Mouse (Mus musculus): Measurements from ENCODE around the gene Rapgef1. TPM values are rescaled to one million over a fixed set of nuclear protein-coding genes. Genes with fewer than 3 reads are reported as not detected.

Gene Rapgef1
- polyA plus RNA-seq, 1 experiment: 132 TPM

DNA sequence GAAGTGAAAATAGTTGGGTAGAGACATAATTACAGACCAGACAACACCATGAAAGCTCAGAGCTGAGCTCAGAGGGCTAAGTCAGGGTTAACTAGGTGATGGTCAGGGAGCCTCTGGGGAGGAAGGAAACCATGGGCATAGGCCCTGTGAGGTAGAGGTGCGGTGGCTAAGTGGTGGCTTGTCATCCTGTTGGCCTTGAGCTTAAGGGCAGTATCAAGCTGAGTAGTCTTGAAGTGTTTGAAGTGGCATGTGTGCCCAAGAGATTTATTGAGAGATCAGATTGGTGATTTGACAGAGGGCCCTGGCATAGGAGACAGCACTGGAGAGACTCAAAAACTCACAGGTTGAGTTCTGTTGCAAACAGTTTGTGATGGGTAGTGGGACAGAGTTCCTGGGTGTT, 36.6 kb downstream of the Rapgef1 start:
- TF ChIP-seq POLR2A (IDR thresholded peaks at IDR 0.05; ENCODE audit: control insufficient read depth, extremely low read depth, insufficient read depth, low read length, poor library complexity) (no peak), CTCF (IDR thresholded peaks at IDR 0.05; ENCODE audit: borderline replicate concordance, control insufficient read depth, extremely low read depth, insufficient read depth, low read length, poor library complexity) (no peak)
- H3K27me3 ChIP-seq (ENCODE audit: control insufficient read depth, insufficient read depth, low read length): no peaks in the 10 kb centered on the region
- DNase-seq: no peak
- peaks cover 6% of the 10 kb centered on the region for H3K4me1 ChIP-seq (replicated peaks; ENCODE audit: control insufficient read depth, insufficient read depth, low read length)
- no peaks in the 10 kb centered on the region for H3K36me3 ChIP-seq (ENCODE audit: control insufficient read depth, insufficient read depth, low read length)
- no peak overlapping the region for H3K4me3 ChIP-seq (ENCODE audit: control insufficient read depth, insufficient read depth, low read length)
- no peak overlapping the region for H3K27ac ChIP-seq (ENCODE audit: control insufficient read depth, insufficient read depth, low read length)
- WGBS: 35% methylated on average over 1 of the region's 1 CpGs

GRCm38 (mm10) chr2:29657089-29657488, 37.6 kb downstream of the Rapgef1 start:
- Histone ChIP-seq H3K36me3 (ENCODE audit: control insufficient read depth, insufficient read depth, low read length) (no peaks in the 10 kb centered on the region), H3K4me3 (ENCODE audit: control insufficient read depth, insufficient read depth, low read length) (no peak overlapping the region), H3K4me1 (replicated peaks; ENCODE audit: control insufficient read depth, insufficient read depth, low read length) (peaks cover 9% of the 10 kb centered on the region), H3K27ac (ENCODE audit: control insufficient read depth, insufficient read depth, low read length) (no peak overlapping the region), H3K27me3 (ENCODE audit: control insufficient read depth, insufficient read depth, low read length) (no peaks in the 10 kb centered on the region)
- TF ChIP-seq CTCF (IDR thresholded peaks at IDR 0.05; ENCODE audit: borderline replicate concordance, control insufficient read depth, extremely low read depth, insufficient read depth, low read length, poor library complexity): no peak
- no peak for TF ChIP-seq POLR2A (IDR thresholded peaks at IDR 0.05; ENCODE audit: control insufficient read depth, extremely low read depth, insufficient read depth, low read length, poor library complexity)
- 95% methylated on average over 1 of the region's 1 CpGs for WGBS
- no peak for DNase-seq

DNA sequence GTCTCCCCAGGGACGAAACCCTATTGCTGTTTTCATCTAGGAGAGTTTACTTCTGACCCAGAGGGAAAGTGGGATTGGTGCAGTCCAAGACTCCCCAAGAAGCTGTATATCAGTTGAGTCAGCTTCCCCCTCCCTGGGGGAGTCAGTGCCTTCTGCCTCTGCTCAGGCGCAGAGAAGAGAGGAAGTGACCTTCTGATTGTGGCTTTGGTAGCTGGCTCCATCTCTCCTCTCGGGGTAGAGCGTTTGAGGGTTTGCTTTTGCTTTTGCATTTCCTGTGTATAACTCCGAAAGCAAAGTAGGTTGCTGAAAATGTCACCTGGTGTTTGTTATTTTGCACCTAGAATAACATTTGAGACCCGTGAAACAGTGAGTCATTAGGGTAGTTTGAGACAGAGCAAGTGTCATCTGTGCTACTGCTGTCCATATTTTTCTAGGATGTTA, 42.3 kb downstream of the Rapgef1 start:
- 5% methylated on average over 6 of the region's 6 CpGs for WGBS
- H3K27ac ChIP-seq (ENCODE audit: control insufficient read depth, insufficient read depth, low read length): peak overlapping the region; percentile 99

GRCm38 (mm10) chr2:29663260-29663877, 43.8 kb downstream of the Rapgef1 start:
- WGBS: 15% methylated on average over 4 of the region's 4 CpGs
- H3K4me3 ChIP-seq (ENCODE audit: control insufficient read depth, insufficient read depth, low read length): no peak overlapping the region
- peaks cover 65% of the 10 kb centered on the region for H3K4me1 ChIP-seq (replicated peaks; ENCODE audit: control insufficient read depth, insufficient read depth, low read length)
- H3K27me3 ChIP-seq (ENCODE audit: control insufficient read depth, insufficient read depth, low read length): no peaks in the 10 kb centered on the region
- peak overlapping the region; percentile 99 for H3K27ac ChIP-seq (ENCODE audit: control insufficient read depth, insufficient read depth, low read length)
- no peaks in the 10 kb centered on the region for H3K36me3 ChIP-seq (ENCODE audit: control insufficient read depth, insufficient read depth, low read length)
- no peak for DNase-seq
- no peak for TF ChIP-seq CTCF (IDR thresholded peaks at IDR 0.05; ENCODE audit: borderline replicate concordance, control insufficient read depth, extremely low read depth, insufficient read depth, low read length, poor library complexity)
- no peak for TF ChIP-seq POLR2A (IDR thresholded peaks at IDR 0.05; ENCODE audit: control insufficient read depth, extremely low read depth, insufficient read depth, low read length, poor library complexity)

More for the DNA sequence above, 42.3 kb downstream of the Rapgef1 start:
- Histone ChIP-seq H3K36me3 (ENCODE audit: control insufficient read depth, insufficient read depth, low read length) (no peaks in the 10 kb centered on the region), H3K4me1 (replicated peaks; ENCODE audit: control insufficient read depth, insufficient read depth, low read length) (peaks cover 53% of the 10 kb centered on the region), H3K4me3 (ENCODE audit: control insufficient read depth, insufficient read depth, low read length) (no peak overlapping the region; the same call in 1 of the 2 replicates), H3K27me3 (ENCODE audit: control insufficient read depth, insufficient read depth, low read length) (no peaks in the 10 kb centered on the region)
- TF ChIP-seq CTCF (IDR thresholded peaks at IDR 0.05; ENCODE audit: borderline replicate concordance, control insufficient read depth, extremely low read depth, insufficient read depth, low read length, poor library complexity): no peak
- no peak for TF ChIP-seq POLR2A (IDR thresholded peaks at IDR 0.05; ENCODE audit: control insufficient read depth, extremely low read depth, insufficient read depth, low read length, poor library complexity)
- DNase-seq: peak; percentile 81

GRCm38 (mm10) chr2:29665421-29665820, 45.9 kb downstream of the Rapgef1 start:
- H3K27me3 ChIP-seq (ENCODE audit: control insufficient read depth, insufficient read depth, low read length): no peaks in the 10 kb centered on the region
- no peak overlapping the region for H3K27ac ChIP-seq (ENCODE audit: control insufficient read depth, insufficient read depth, low read length)
- H3K36me3 ChIP-seq (ENCODE audit: control insufficient read depth, insufficient read depth, low read length): no peaks in the 10 kb centered on the region
- 95% methylated on average over 5 of the region's 5 CpGs for WGBS
- H3K4me3 ChIP-seq (ENCODE audit: control insufficient read depth, insufficient read depth, low read length): no peak overlapping the region
- peak; percentile 53; the same call in 1 of the 2 replicates for TF ChIP-seq CTCF (IDR thresholded peaks at IDR 0.05; ENCODE audit: borderline replicate concordance, control insufficient read depth, extremely low read depth, insufficient read depth, low read length, poor library complexity)
- TF ChIP-seq POLR2A (IDR thresholded peaks at IDR 0.05; ENCODE audit: control insufficient read depth, extremely low read depth, insufficient read depth, low read length, poor library complexity): no peak
- DNase-seq: peak; percentile 62
- H3K4me1 ChIP-seq (replicated peaks; ENCODE audit: control insufficient read depth, insufficient read depth, low read length): peaks cover 78% of the 10 kb centered on the region

DNA sequence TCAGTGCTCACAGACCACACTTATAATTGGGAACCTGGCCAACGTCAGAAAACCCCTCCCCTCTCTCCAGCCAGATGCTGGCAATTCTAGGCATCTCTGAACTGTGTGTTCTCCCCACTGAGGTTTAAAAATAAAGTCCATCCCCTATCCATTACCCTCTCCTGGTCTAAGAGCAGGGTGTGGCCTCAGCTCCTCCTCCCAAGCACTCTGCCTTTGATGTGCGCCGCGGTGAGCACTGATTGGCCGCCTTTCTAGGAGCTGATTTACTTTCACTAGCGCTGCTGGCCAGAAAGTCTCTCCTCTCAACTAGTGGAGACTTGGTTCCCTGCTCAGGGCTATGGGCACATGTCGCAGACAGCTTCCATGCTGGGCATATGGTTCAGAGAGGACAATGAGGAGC, 47.1 kb downstream of the Rapgef1 start:
- TF ChIP-seq POLR2A (IDR thresholded peaks at IDR 0.05; ENCODE audit: control insufficient read depth, extremely low read depth, insufficient read depth, low read length, poor library complexity) (no peak), CTCF (IDR thresholded peaks at IDR 0.05; ENCODE audit: borderline replicate concordance, control insufficient read depth, extremely low read depth, insufficient read depth, low read length, poor library complexity) (no peak)
- DNase-seq: no peak
- H3K4me1 ChIP-seq (replicated peaks; ENCODE audit: control insufficient read depth, insufficient read depth, low read length): peaks cover 84% of the 10 kb centered on the region
- no peaks in the 10 kb centered on the region for H3K36me3 ChIP-seq (ENCODE audit: control insufficient read depth, insufficient read depth, low read length)
- no peaks in the 10 kb centered on the region for H3K27me3 ChIP-seq (ENCODE audit: control insufficient read depth, insufficient read depth, low read length)
- H3K27ac ChIP-seq (ENCODE audit: control insufficient read depth, insufficient read depth, low read length): no peak overlapping the region
- H3K4me3 ChIP-seq (ENCODE audit: control insufficient read depth, insufficient read depth, low read length): no peak overlapping the region
- WGBS: 48% methylated on average over 7 of the region's 7 CpGs

Measured in thymus, adult 2 months (tissue).